Comparison of ENCODE assay signal across 11 mouse cellular contexts in genomic region chr3:105957235-105957634, GRCm38 (mm10). TPM values are rescaled to one million over a fixed set of nuclear protein-coding genes. Genes with fewer than 3 reads are reported as not detected.
A peak's percentile ranks its signal among the peaks of the same experiment; 100 is the strongest.
DNase-seq lines count a peak whose midpoint lies in the region; ATAC-seq and TF ChIP-seq lines count a peak whose summit lies in the region.
"Had no signal": no experiment of that assay in that cellular context is flagged by ENCODE, and none has a peak within 500 bp of the region (broad histone marks: within the 10 kb centered on the region; RNA-seq: fewer than 3 reads in every experiment).

No protein-coding gene starts in this region.

- no peaks in the 10 kb centered on the region for H3K9me3 ChIP-seq in hindbrain, embryonic 12.5 days (replicated peaks)
- no peaks in the 10 kb centered on the region for H3K9me3 ChIP-seq in hindbrain, embryonic 11.5 days (ENCODE audit: control insufficient read depth, low read length)
- no peaks in the 10 kb centered on the region for H3K9me3 ChIP-seq in ES-Bruce4 (replicated peaks; ENCODE audit: control insufficient read depth, insufficient read depth, low read length, poor library complexity, severe bottlenecking)
- no peaks in the 10 kb centered on the region for H3K9me3 ChIP-seq in embryonic facial prominence, embryonic 13.5 days
- no peaks in the 10 kb centered on the region for H3K9me3 ChIP-seq in midbrain, embryonic 11.5 days (ENCODE audit: control insufficient read depth, low read length)

- no peak for TF ChIP-seq CTCF in ES-Bruce4 (IDR thresholded peaks at IDR 0.05; ENCODE audit: low read depth, low read length)

- no peak for DNase-seq in hindbrain, embryonic 11.5 days (ENCODE audit: low spot score)
- DNase-seq in midbrain, embryonic 11.5 days (ENCODE audit: low spot score, missing footprints), result peak; percentile 83
- DNase-seq in Muller cell, postnatal 12 days (ENCODE audit: inconsistent ontology term), result no peak
- no peak for DNase-seq in gastrocnemius, postnatal 10 days
- DNase-seq in urinary bladder, postnatal 25 days (ENCODE audit: low spot score), result no peak
- DNase-seq: cerebellum, postnatal 10 days had no signal

- H3K4me2 ChIP-seq in hindbrain, embryonic 12.5 days (replicated peaks), result 0 out of 2 replicates have a peak overlapping the region, but pooled peaks have one; percentile 78
- H3K4me2 ChIP-seq in hindbrain, embryonic 11.5 days (replicated peaks; ENCODE audit: low read depth, low read length), result no peak overlapping the region
- H3K4me2 ChIP-seq in embryonic facial prominence, embryonic 13.5 days, result peak overlapping the region; percentile 81; the same call in 1 of the 2 replicates
- no peak overlapping the region for H3K4me2 ChIP-seq in midbrain, embryonic 11.5 days

- peaks cover 24% of the 10 kb centered on the region for H3K4me1 ChIP-seq in hindbrain, embryonic 12.5 days
- H3K4me1 ChIP-seq in hindbrain, embryonic 11.5 days (replicated peaks; ENCODE audit: control insufficient read depth, insufficient read depth, low read length), result 0 out of 2 replicates have a peak, but pooled peaks cover 6% of the 10 kb centered on the region
- H3K4me1 ChIP-seq in ES-Bruce4 (ENCODE audit: control insufficient read depth, insufficient read depth, low read length), result no peaks in the 10 kb centered on the region
- peaks cover 25% of the 10 kb centered on the region for H3K4me1 ChIP-seq in embryonic facial prominence, embryonic 13.5 days
- peaks cover 14% of the 10 kb centered on the region for H3K4me1 ChIP-seq in midbrain, embryonic 11.5 days (ENCODE audit: control insufficient read depth, insufficient read depth, low read length)

- no peaks in the 10 kb centered on the region for H3K27me3 ChIP-seq in hindbrain, embryonic 12.5 days
- no peaks in the 10 kb centered on the region for H3K27me3 ChIP-seq in hindbrain, embryonic 11.5 days (ENCODE audit: control insufficient read depth, insufficient read depth, low read length)
- H3K27me3 ChIP-seq in ES-Bruce4 (ENCODE audit: control insufficient read depth, insufficient read depth, low read length, poor library complexity, severe bottlenecking), result no peaks in the 10 kb centered on the region
- no peaks in the 10 kb centered on the region for H3K27me3 ChIP-seq in embryonic facial prominence, embryonic 13.5 days
- H3K27me3 ChIP-seq in midbrain, embryonic 11.5 days (ENCODE audit: control insufficient read depth, insufficient read depth, low read length), result no peaks in the 10 kb centered on the region

- no peak overlapping the region for H3K27ac ChIP-seq in hindbrain, embryonic 12.5 days
- no peak overlapping the region for H3K27ac ChIP-seq in hindbrain, embryonic 11.5 days (ENCODE audit: low read depth, low read length)
- no peak overlapping the region for H3K27ac ChIP-seq in ES-Bruce4 (ENCODE audit: insufficient read depth, low read length)
- no peak overlapping the region for H3K27ac ChIP-seq in embryonic facial prominence, embryonic 13.5 days
- no peak overlapping the region for H3K27ac ChIP-seq in midbrain, embryonic 11.5 days (ENCODE audit: low read depth, low read length)

- no peak for TF ChIP-seq EP300 in ES-Bruce4 (IDR thresholded peaks at IDR 0.05; ENCODE audit: insufficient read depth, low read depth, low read length)

- 0 out of 2 replicates have a peak overlapping the region, but pooled peaks have one; percentile 24 for H3K9ac ChIP-seq in hindbrain, embryonic 12.5 days
- no peak overlapping the region for H3K9ac ChIP-seq in hindbrain, embryonic 11.5 days (ENCODE audit: low read depth, low read length)
- peak overlapping the region; percentile 88; the same call in 1 of the 2 replicates for H3K9ac ChIP-seq in ES-Bruce4 (ENCODE audit: low read depth, poor library complexity, severe bottlenecking)
- H3K9ac ChIP-seq in embryonic facial prominence, embryonic 13.5 days, result no peak overlapping the region
- H3K9ac ChIP-seq in midbrain, embryonic 11.5 days (ENCODE audit: low read length), result no peak overlapping the region

- H3K4me3 ChIP-seq in hindbrain, embryonic 12.5 days, result no peak overlapping the region
- H3K4me3 ChIP-seq in hindbrain, embryonic 11.5 days (ENCODE audit: low read depth, low read length), result no peak overlapping the region
- H3K4me3 ChIP-seq in ES-Bruce4 (ENCODE audit: low read depth, low read length), result no peak overlapping the region
- H3K4me3 ChIP-seq in embryonic facial prominence, embryonic 13.5 days, result no peak overlapping the region
- no peak overlapping the region for H3K4me3 ChIP-seq in midbrain, embryonic 11.5 days (ENCODE audit: low read depth, low read length)

- peaks cover 33% of the 10 kb centered on the region for H3K36me3 ChIP-seq in hindbrain, embryonic 12.5 days
- H3K36me3 ChIP-seq in hindbrain, embryonic 11.5 days (ENCODE audit: control insufficient read depth, insufficient read depth, low read length), result 0 out of 2 replicates have a peak, but pooled peaks cover 1% of the 10 kb centered on the region
- peaks cover 48% of the 10 kb centered on the region for H3K36me3 ChIP-seq in ES-Bruce4 (ENCODE audit: control insufficient read depth, insufficient read depth, low read length, poor library complexity, severe bottlenecking)
- H3K36me3 ChIP-seq in embryonic facial prominence, embryonic 13.5 days, result peaks cover 42% of the 10 kb centered on the region
- peaks cover 8% of the 10 kb centered on the region; the same call in 1 of the 2 replicates for H3K36me3 ChIP-seq in midbrain, embryonic 11.5 days (ENCODE audit: control insufficient read depth, insufficient read depth, low read length)

- TF ChIP-seq POLR2A in ES-Bruce4 (IDR thresholded peaks at IDR 0.05; ENCODE audit: insufficient read depth, low read length), result no peak

- ATAC-seq in hindbrain, embryonic 12.5 days (ENCODE audit: low FRiP score), result no peak
- ATAC-seq in hindbrain, embryonic 11.5 days (ENCODE audit: low FRiP score), result no peak
- no peak for ATAC-seq in embryonic facial prominence, embryonic 13.5 days (ENCODE audit: insufficient number of reproducible peaks, insufficient read depth, low FRiP score, low TSS enrichment, low read depth)
- no peak for ATAC-seq in midbrain, embryonic 11.5 days (ENCODE audit: low FRiP score)

- 100% methylated on average over 1 of the region's 1 CpGs for WGBS in hindbrain, embryonic 12.5 days
- WGBS in hindbrain, embryonic 11.5 days, result 98% methylated on average over 1 of the region's 1 CpGs
- WGBS in embryonic facial prominence, embryonic 13.5 days, result 94% methylated on average over 1 of the region's 1 CpGs
- 100% methylated on average over 1 of the region's 1 CpGs for WGBS in midbrain, embryonic 11.5 days

RNA-seq across cellular contexts. Expression of gene Wdr77, which starts 1.9 kb away (rescaled TPM):
- polyA plus RNA-seq in hindbrain, embryonic 12.5 days (2016; fragmentation: Nextera tagmentation; extraction: Ambion mirVana), result 87.2 and 101 TPM in 2 replicates
- 108 and 125 TPM in 2 replicates for polyA plus RNA-seq in hindbrain, embryonic 11.5 days (2014; fragmentation: Nextera tagmentation; extraction: Ambion mirVana)
- 135 and 144 TPM in 2 replicates for polyA plus RNA-seq in ES-Bruce4 (2011; ENCODE audit: insufficient read depth, insufficient read length, low read depth, missing spikeins)
- polyA plus RNA-seq in embryonic facial prominence, embryonic 13.5 days (2015; fragmentation: Nextera tagmentation; extraction: Ambion mirVana), result 121 and 124 TPM in 2 replicates
- polyA plus RNA-seq in midbrain, embryonic 11.5 days (2014; fragmentation: Nextera tagmentation; extraction: Ambion mirVana), result 132 and 136 TPM in 2 replicates
- 10 to 100 TPM; 36.0 to 40.6 TPM for total RNA-seq in gastrocnemius, postnatal 10 days (2021)

RNA-seq across cellular contexts. Expression of gene Atp5f1, which starts 2.7 kb away (rescaled TPM):
- 442 and 470 TPM in 2 replicates for polyA plus RNA-seq in hindbrain, embryonic 12.5 days (2016; fragmentation: Nextera tagmentation; extraction: Ambion mirVana)
- 556 and 566 TPM in 2 replicates for polyA plus RNA-seq in hindbrain, embryonic 11.5 days (2014; fragmentation: Nextera tagmentation; extraction: Ambion mirVana)
- polyA plus RNA-seq in ES-Bruce4 (2011; ENCODE audit: insufficient read depth, insufficient read length, low read depth, missing spikeins), result 517 and 570 TPM in 2 replicates
- 446 and 470 TPM in 2 replicates for polyA plus RNA-seq in embryonic facial prominence, embryonic 13.5 days (2015; fragmentation: Nextera tagmentation; extraction: Ambion mirVana)
- 566 and 581 TPM in 2 replicates for polyA plus RNA-seq in midbrain, embryonic 11.5 days (2014; fragmentation: Nextera tagmentation; extraction: Ambion mirVana)
- total RNA-seq in gastrocnemius, postnatal 10 days (2021), result 100 to 1,000 TPM; 528 to 633 TPM

RNA-seq across cellular contexts. Expression of gene Ovgp1, which starts 16.3 kb away (rescaled TPM):
- 2.6 and 2.8 TPM in 2 replicates for polyA plus RNA-seq in hindbrain, embryonic 12.5 days (2016; fragmentation: Nextera tagmentation; extraction: Ambion mirVana)
- 2.3 and 3.1 TPM in 2 replicates for polyA plus RNA-seq in hindbrain, embryonic 11.5 days (2014; fragmentation: Nextera tagmentation; extraction: Ambion mirVana)
- 5.7 and 5.9 TPM in 2 replicates for polyA plus RNA-seq in ES-Bruce4 (2011; ENCODE audit: insufficient read depth, insufficient read length, low read depth, missing spikeins)
- polyA plus RNA-seq in embryonic facial prominence, embryonic 13.5 days (2015; fragmentation: Nextera tagmentation; extraction: Ambion mirVana), result 1.5 and 1.6 TPM in 2 replicates
- 2.6 and 4.3 TPM in 2 replicates for polyA plus RNA-seq in midbrain, embryonic 11.5 days (2014; fragmentation: Nextera tagmentation; extraction: Ambion mirVana)
- 1 to 10 TPM in 1 of 2 experiments, under 1 TPM in 1; 0.49 to 1.7 TPM for total RNA-seq in gastrocnemius, postnatal 10 days (2021)

RNA-seq across cellular contexts. Expression of gene I830077J02Rik, which starts 24.8 kb away (rescaled TPM):
- polyA plus RNA-seq in hindbrain, embryonic 12.5 days (2016; fragmentation: Nextera tagmentation; extraction: Ambion mirVana), result 0.21 and 0.59 TPM in 2 replicates
- polyA plus RNA-seq in hindbrain, embryonic 11.5 days (2014; fragmentation: Nextera tagmentation; extraction: Ambion mirVana), result 0.42 and 0.97 TPM in 2 replicates
- not detected in 2 replicates for polyA plus RNA-seq in ES-Bruce4 (2011; ENCODE audit: insufficient read depth, insufficient read length, low read depth, missing spikeins)
- polyA plus RNA-seq in embryonic facial prominence, embryonic 13.5 days (2015; fragmentation: Nextera tagmentation; extraction: Ambion mirVana), result 0.41 and 0.49 TPM in 2 replicates
- 0.63 and 0.83 TPM in 2 replicates for polyA plus RNA-seq in midbrain, embryonic 11.5 days (2014; fragmentation: Nextera tagmentation; extraction: Ambion mirVana)
- total RNA-seq in gastrocnemius, postnatal 10 days (2021), result under 1 TPM; 0.35 to 0.52 TPM

RNA-seq across cellular contexts. Expression of gene Pifo, which starts 57.2 kb away (rescaled TPM):
- 4.6 and 5.3 TPM in 2 replicates for polyA plus RNA-seq in hindbrain, embryonic 12.5 days (2016; fragmentation: Nextera tagmentation; extraction: Ambion mirVana)
- 3.5 and 7.1 TPM in 2 replicates for polyA plus RNA-seq in hindbrain, embryonic 11.5 days (2014; fragmentation: Nextera tagmentation; extraction: Ambion mirVana)
- 0.67 and 1.5 TPM in 2 replicates for polyA plus RNA-seq in ES-Bruce4 (2011; ENCODE audit: insufficient read depth, insufficient read length, low read depth, missing spikeins)
- 0.39 and 0.70 TPM in 2 replicates for polyA plus RNA-seq in embryonic facial prominence, embryonic 13.5 days (2015; fragmentation: Nextera tagmentation; extraction: Ambion mirVana)
- polyA plus RNA-seq in midbrain, embryonic 11.5 days (2014; fragmentation: Nextera tagmentation; extraction: Ambion mirVana), result 0.20 TPM in 1 of 2 replicates, not detected in the other
- not detected for total RNA-seq in gastrocnemius, postnatal 10 days (2021)
- total RNA-seq: megakaryocyte progenitor cell, adult 5-6 weeks had no signal
- polyA plus RNA-seq: urinary bladder, adult 2 months had no signal

Comparison
In these comparisons a context has a peak if more than half of its experiments do, and no peak if none do; other contexts are left out.
1. H3K4me2 ChIP-seq: peak in hindbrain, embryonic 12.5 days (single experiment) and embryonic facial prominence, embryonic 13.5 days (single experiment); none in hindbrain, embryonic 11.5 days (single experiment) and midbrain, embryonic 11.5 days (single experiment).
2. H3K9ac ChIP-seq: peak in hindbrain, embryonic 12.5 days (single experiment) and ES-Bruce4 (single experiment); none in hindbrain, embryonic 11.5 days (single experiment), embryonic facial prominence, embryonic 13.5 days (single experiment) and midbrain, embryonic 11.5 days (single experiment).